Mouse (Mus musculus) cerebellum, adult (tissue): ENCODE data around the gene Dnpep.

Experiments
- ATAC-seq: cut with Nextera tagmentation; 2 replicates; pipeline ENCODE4 v1.9.2; 2017; ENCODE audit warnings: mild to moderate bottlenecking, moderate library complexity, mixed read lengths; ENCODE audit not compliant: insufficient number of reproducible peaks, low FRiP score, low TSS enrichment

The Dnpep gene

GRCm38 (mm10) chr1:75317241-75318201 lies at the start of gene Dnpep:
TSS of gene Dnpep (minus strand) at chr1:75317990.
- ATAC-seq = peak; percentile 89

GRCm38 (mm10) chr1:75365510-75366137 lies 47.8 kb upstream of the Dnpep start:
- no peak for ATAC-seq

DNA sequence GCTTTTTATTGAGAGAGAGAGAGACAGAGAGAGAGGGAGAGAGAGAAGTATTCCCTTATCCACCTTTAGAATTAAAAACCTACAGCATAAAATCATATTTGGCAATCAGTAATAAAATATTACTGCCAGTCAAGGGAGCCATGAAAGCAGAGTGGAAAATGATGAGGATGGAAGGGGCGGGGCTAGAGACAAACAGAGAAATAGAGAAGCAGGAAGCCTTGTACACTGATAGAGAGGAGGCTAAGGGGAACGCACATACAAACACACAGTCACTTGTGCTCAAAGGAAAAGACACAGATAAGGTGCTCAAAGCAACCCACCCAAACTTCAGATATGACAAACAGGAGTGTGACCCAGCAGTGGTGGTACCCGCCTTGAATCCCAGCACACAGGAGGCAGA lies 46.1 kb upstream of the Dnpep start:
- ATAC-seq = no peak

DNA sequence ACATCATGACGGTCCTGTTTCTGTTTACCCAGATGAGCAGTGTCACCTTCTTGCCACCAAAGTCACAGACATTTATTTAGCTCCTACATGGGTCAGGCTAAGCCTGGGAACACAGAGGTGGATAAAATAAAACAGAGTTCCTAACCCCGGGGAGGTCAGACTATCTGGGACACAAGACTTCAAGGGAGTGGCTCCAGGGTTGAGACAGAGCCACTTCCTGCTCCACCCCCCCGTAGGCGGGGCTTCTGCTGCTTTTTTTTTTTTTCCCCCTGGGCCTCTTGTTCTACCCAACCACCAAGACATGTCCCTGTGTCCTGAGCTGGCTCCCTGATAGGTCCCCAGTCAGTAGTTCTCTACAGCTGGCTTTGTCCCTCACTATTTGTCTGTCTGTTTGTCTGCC lies 44.0 kb upstream of the Dnpep start:
- no peak for ATAC-seq

DNA sequence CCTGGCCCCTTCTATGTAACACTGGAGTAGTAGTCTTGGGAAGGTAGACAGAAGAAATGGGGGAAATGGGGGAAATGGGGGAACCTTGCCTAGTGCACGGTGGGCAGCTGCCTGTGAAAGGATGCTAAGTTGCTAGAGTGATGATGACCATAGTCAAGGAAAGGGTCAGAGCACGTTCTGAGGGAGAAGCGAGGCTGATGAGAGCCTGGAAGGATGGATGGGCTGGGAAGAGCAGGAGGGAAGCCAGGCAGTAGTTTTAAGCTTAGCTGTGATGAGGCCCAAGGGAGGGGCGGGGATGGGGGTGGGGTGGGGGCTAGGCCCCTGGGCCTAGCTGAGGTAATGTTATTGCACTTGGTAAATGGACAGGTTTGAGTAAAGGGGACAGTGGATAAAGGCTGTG lies 43.3 kb upstream of the Dnpep start:
- ATAC-seq = no peak

DNA sequence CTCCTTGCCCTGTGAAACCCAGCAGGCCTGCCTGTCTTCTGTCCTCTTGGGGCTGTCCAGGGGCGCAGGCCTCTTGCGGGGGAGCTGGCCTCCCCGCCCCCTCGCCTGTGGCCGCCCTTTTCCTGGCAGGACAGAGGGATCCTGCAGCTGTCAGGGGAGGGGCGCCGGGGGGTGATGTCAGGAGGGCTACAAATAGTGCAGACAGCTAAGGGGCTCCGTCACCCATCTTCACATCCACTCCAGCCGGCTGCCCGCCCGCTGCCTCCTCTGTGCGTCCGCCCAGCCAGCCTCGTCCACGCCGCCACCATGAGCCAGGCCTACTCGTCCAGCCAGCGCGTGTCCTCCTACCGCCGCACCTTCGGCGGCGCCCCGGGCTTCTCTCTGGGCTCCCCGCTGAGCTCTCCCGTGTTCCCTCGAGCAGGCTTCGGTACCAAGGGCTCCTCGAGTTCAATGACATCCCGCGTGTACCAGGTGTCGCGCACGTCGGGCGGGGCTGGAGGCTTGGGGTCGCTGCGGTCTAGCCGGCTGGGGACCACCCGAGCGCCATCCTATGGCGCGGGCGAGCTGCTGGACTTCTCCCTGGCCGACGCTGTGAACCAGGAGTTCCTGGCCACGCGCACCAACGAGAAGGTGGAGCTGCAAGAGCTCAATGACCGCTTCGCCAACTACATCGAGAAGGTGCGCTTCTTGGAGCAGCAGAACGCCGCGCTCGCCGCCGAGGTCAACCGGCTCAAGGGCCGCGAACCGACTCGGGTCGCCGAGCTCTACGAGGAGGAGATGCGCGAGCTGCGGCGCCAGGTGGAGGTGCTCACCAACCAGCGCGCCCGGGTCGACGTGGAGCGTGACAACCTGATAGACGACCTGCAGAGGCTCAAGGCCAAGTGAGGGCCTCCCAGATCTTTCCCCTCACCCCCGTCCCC lies 42.6 kb upstream of the Dnpep start, which contains the start of gene Des:
Gene Des (plus strand): TSS at position 218 of the 920 bp plus-strand sequence.
- ATAC-seq = peak; percentile 33; the same call in 1 of the 2 replicates

- ATAC-seq = no peak
Measured at GRCm38 (mm10) chr1:75359346-75359745, 41.6 kb upstream of the Dnpep start.

GRCm38 (mm10) chr1:75358009-75358408 lies 40.2 kb upstream of the Dnpep start:
- no peak for ATAC-seq

- ATAC-seq = 0 out of 2 replicates have a peak, but pooled peaks have one; percentile 26
Measured at GRCm38 (mm10) chr1:75357261-75357660, 39.5 kb upstream of the Dnpep start.

- ATAC-seq = no peak
Measured at GRCm38 (mm10) chr1:75349275-75349674, 31.5 kb upstream of the Dnpep start.

GRCm38 (mm10) chr1:75347279-75347678 lies 29.5 kb upstream of the Dnpep start:
- no peak for ATAC-seq

GRCm38 (mm10) chr1:75345036-75345935 lies 27.5 kb upstream of the Dnpep start:
- no peak for ATAC-seq

GRCm38 (mm10) chr1:75344291-75345035 lies 26.7 kb upstream of the Dnpep start:
- no peak for ATAC-seq

DNA sequence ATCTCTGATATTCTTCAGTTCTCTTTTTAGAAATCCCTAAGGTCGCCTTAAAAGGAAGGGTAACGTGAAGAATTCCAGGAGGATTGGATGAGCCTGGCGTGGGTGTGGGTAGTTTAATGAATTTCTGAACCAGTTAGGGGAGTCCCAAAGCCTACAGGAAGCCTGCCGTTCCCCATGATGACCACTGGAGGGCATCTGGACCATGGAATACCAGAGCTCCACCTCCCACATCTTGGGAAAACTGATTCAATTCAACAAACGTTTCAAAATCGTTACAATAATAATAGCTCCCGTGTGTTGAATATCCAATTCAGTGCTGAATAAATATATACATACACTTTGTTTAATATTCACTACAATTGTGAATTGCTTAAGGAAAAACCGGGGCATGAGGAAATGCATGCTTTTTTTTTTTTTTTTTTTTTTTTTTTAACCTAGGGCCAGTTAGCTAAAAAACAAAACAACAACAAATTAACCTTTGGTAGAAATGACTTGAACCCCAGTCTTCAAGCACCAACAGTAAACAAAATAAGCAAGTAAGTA lies 25.2 kb upstream of the Dnpep start:
- peak; percentile 68; the same call in 1 of the 2 replicates for ATAC-seq

- ATAC-seq = no peak
Measured at GRCm38 (mm10) chr1:75340519-75340918, 22.7 kb upstream of the Dnpep start.

DNA sequence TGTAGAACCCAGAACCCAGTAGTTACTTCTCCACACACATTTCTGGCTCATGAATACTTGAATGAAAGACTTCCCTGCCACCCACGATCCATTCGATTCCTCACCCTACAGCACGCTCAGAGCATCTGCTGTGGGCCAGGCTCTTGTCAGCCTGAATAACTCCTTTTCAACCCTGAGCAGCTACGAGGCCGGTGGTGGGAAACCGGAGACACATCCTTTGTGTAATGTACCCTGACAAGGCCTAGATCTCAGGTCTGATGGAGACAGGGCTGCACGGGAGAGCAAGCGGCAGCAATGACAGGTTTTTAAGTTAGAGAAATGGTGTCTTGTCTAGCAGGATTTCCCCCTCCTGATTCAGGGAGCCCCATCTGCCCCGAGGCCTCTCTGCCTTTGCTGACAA lies 21.5 kb upstream of the Dnpep start:
- ATAC-seq = no peak

- no peak for ATAC-seq
Measured at GRCm38 (mm10) chr1:75338091-75338694, 20.4 kb upstream of the Dnpep start.

- ATAC-seq = no peak
Measured at GRCm38 (mm10) chr1:75337097-75337496, 19.3 kb upstream of the Dnpep start.
